Mouse (Mus musculus) thymus, postnatal 25 days (tissue): ENCODE measurements around the gene Foxd3.
"Not testable (repeated sequence)": the region's sequence is repeated elsewhere in the genome, so short reads cannot be mapped to it uniquely, and the experiment has no call there.

Experiments
- DNase-seq: peaks from one replicate; pipeline ENCODE4 v3.0.0; 2022

The Foxd3 gene

DNA sequence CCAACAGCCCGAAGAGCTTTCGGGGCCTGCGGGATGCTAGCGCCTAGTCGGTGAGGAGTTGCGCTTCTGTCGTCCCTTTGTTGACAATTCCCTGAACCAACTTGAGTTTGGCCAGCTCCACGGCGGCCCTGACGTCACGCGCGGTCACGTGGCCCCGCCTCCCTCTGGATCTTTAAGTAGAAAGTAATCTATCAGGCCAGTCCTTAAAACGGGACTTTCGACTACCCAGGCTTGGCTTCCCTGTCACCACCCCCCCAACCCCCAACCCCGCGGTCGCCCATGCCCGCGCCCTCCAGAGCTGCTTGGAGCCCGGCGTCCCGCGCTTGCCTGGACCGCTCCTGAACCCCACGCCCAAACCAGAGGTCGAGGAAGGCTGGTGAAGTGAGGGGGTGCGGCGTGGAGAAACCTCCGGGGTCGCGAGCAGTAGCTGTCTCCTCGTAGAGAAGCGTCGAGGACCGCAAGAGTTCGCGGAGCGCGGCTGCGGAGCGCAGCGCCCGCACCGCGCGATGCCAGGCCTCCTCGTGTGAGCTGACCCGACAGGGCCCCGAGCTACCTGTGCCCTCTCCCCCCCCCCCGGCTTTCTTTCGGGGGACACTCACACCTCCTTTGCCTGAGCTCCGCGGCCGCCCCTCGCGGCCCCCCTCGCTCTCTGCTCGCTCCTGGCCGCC, at the start of gene Foxd3:
Gene Foxd3, plus strand, starts transcription at position 363 of the 668 bp plus-strand sequence.
- no peak for DNase-seq

DNA sequence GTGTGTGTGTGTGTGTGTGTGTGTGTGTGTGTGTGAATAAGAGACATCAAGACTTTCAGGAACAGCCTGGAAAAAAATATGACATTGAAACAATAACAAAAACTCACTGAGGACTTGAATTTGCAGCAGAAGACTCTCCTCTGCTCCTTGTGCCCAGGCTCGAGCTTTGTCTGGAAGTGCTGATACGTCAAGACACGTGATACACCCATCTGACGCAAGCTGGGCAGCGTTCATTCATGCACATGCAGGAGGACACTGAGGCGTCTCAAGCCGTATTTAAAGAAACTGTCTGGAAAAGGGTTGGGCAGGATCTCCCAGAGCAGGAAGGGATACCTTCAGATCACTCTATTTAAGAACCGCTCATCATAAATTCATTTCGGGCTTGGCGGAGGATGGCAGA, 43.9 kb upstream of the Foxd3 start:
- no peak for DNase-seq

DNA sequence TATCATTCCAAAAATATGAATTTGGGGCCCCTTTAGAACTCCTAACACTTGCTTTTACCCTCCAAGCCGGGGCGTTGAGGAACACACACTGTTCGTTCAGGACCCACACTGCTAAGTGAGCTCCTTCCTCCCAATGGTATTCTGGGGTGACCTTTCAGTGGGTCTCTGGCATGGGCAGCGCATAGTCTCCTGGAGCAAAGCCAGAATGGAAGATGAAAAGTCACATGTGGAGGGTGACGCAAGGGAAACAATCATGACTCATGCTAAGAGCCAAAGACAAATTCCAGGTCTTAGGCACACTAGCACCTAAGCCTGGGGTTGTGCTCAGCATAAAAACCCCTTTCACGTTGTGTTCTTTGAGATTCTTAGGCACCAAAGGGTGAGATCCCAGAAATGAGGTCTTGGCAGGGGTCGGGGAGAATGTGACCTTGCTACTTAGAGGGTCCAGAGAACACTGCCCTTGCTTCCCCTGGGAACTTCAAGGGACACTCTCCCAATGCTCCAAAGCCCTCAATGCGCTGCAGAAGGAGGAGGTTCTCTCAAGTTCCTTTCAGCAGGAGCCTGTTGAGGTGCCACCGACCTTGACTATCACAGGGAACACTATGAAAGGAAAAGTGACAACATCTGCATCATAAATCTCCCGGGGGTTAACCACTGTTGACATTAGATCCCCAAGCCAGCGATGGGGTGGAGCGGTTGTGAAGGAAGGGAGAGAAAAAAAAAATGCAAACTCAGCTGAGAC, 43.3 kb upstream of the Foxd3 start:
- DNase-seq = no peak

DNA sequence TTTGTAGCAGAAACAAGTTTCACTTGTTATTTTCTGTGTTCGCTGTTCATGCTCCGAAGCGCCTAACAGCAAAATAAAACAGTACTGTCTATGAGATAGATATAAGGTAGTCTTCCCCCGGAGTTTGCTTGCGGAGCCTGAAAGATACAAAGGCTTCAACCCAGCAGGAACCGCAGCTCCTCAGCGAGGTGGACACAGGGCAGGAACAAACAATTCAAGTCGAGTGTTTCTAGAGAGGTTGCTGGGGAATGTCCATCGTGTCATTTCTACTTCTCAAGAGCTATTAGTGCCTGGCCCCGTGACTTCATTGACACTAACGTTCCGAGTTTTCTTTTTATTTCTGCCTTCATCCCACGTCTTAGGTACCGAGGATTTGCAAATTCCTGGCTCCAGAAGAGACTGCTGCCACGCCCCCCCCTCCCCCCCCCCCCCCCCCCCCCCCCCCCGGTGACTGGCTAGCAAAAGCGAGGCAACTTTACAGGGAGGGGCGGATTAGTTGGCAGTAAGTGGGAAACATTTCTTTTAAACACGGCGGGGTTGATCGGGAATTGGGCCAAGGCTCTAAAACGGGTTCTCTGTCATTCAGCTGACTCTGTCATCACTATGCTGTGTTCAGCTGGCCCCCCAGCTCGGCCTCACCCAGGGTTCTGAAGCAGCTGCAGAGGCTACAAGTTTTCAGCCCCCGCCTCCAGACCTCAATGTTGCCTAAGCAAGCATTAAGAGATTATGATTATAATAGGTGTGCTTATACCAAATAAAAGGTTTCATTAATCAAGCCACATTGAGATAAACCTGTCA, 29.9 kb upstream of the Foxd3 start:
- DNase-seq = no peak

DNA sequence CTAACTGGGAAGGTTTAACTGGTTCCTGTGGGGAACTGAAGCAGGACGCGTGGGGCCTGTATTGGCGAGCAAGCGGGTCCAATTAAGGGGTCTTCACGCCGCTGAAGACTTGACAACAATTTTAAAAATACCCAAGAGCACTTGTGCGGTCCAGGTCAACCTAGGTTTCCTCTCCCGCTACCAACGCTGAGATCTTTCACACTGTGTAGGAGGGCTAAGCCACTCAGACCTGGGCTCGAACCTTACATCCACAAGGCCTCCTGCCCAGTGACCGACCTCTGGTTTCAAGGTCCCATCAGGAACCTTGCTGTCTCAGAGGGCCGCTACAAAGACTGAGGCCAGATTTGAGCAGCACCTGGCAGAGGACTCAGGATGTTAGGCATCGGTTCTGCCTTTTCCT, 29.0 kb upstream of the Foxd3 start:
- DNase-seq = no peak

DNA sequence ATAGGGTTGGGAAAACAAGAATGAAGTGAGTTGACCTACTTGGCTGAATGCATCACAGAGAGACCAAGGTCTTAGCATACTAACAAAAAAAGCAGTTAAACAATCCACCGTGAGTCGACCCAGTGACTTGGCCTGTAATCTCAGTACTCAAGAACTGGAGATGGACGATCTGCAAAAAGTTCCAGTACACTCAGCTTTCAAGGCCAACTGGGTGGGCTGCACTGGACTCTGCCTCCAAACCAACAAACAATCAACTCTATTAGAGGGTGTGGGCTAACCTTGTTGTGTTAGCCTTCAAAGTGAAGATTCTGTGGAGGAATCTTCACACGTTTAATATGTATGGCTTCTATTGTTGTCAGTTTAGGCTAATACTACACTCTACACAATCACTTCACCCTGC, 20.1 kb upstream of the Foxd3 start:
- no peak for DNase-seq

DNA sequence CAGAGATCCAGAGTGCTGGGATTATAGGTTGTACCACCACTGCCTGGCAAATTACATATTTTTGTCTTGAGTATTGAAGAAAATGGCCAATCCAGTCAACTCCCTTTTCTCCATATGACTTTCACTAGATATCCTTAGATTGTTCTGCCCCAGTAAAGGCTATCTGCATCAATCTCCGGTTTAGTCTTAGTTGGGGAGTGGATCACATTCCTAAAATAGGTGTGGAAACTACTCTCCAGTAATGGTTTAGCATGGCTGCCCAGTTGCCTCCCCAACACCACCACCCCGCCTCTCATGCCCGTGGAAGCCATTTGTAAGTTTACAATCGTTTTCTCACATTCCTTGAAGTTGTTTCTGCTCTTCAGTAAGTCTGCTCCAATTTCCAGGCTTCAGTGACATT, 19.4 kb upstream of the Foxd3 start:
- DNase-seq = no peak

DNA sequence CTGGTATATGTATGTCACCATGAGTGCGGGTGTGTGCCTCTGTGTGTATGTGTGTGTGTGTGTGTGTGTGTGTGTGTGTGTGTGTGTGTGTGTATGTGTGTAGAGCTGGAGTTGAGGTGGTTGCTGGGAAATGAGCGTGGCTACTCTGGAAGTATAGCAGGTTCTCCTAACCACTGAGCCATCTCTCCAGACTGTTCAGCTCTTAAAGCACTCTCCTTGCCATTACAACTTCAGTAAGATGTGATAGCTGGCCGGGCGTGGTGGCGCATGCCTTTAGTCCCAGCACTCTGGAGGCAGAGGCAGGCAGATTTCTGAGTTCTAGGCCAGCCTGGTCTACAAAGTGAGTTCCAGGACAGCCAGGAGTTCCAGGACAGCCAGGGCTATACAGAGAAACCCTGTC, 15.5 kb upstream of the Foxd3 start:
- not testable (repeated sequence) for DNase-seq

DNA sequence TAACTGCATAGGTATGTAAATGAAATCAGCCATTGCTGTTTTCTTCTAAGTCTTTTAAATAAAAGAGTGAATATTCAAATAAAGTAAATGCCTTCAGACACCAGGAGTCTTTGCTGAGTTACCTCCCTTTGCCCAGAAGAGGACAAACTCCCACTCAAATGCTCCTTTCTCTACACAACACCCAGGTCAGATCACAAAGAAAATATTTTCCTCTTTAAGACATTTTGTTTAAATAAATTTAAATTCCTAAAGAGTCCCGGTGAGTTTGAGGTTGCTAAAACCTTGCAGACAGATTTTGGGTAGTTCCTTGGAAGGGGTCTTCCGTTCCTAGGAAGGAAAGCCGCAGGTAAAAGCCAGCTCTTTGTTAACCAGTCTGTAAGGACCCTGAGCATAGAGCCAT, 14.2 kb upstream of the Foxd3 start:
- DNase-seq = no peak

DNA sequence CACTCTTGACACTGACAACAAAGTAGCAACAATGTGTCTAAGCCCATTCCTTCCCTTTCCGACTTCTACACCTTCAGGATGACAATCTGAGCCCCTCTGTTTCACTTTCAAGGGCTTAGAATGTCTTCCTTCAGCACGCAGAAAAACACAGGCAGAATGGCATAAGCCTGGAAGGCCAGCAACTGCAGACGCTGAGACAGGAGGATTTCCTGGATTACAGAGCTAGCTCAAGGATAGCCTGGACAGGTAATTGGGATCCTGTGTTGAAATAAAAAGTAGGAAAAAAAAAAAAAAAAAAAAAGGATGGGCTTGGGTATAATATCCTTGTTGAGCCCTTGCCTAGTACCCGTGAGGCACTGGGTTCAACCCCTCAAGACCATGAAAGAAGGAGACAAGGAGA, 10.5 kb upstream of the Foxd3 start:
- DNase-seq = no peak

DNA sequence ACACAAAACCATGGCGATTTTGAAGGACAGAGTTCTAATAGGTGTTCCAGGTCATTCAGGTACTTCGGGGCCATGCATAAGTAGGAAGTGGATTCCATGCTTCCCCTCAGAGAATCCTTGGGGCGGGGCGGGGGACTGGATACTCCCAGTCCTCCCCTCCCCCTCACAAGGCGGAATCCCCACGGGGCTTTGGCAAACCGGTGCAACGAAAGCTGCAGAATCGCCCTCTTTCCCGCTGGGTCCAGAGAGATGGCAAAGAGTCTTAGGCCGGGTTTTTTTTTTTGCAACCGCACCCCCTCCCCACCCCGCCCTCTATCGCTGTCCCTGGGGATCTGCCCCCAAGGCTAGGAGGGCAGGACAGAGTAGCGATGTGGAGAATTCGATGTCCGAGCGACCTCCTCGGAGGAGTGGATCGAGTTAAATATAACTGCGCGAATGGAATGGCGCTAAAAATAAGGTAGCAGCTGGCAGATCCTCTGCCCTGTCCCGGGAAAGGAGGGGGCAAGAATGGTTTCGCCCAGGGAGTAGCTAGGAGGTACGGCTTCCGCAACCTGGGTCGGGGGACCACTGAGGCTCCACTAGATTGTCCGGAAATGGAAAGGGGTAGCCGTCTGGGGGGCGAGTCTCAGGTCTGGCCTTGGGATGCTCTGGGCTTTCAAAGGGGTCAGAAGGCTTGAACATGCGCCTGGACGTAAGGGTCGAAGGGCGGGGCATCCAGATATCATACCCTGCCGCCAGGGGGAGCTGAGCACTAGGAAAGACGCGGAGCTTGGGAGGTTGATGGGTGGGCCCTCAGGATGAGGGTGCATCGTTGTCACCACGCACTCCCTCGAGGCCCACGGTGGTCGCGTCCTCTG, 5.8 kb upstream of the Foxd3 start:
- DNase-seq = no peak

DNA sequence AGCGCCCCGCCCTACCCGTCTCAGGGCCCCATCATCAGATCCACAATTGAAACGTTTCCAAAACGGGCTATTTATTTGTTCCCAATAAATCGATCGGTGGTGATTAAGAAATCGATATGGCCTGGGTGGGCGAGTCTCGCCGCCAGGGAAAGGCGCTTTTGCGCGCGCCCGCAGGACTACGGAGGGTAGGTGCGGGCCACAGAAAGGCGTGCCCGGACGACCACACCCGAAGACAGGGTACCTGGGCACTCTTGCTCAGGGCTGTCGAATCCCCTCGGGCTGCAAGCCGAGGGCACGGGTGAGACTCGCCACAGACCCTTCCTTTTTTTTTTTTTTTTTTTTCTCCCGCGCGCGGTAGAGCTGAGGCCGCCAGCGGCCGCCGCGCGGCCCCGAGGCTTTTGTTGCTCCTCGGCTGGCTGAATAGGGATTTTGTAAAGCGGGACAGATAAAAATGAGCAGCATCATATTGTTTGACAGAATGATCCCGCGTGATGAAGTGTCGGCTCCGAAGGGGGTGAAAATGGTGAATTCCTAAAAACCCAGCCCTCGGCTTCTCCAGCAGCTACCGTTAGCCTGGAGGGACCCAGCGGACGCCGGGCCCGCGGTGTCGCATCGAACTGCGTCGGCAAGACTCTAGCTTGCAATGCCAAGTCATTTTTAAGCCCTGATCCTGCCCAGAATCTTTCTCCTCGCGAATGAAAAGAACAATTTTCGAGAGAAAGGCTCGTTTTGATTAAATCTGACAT, 5.0 kb upstream of the Foxd3 start:
- no peak for DNase-seq

DNA sequence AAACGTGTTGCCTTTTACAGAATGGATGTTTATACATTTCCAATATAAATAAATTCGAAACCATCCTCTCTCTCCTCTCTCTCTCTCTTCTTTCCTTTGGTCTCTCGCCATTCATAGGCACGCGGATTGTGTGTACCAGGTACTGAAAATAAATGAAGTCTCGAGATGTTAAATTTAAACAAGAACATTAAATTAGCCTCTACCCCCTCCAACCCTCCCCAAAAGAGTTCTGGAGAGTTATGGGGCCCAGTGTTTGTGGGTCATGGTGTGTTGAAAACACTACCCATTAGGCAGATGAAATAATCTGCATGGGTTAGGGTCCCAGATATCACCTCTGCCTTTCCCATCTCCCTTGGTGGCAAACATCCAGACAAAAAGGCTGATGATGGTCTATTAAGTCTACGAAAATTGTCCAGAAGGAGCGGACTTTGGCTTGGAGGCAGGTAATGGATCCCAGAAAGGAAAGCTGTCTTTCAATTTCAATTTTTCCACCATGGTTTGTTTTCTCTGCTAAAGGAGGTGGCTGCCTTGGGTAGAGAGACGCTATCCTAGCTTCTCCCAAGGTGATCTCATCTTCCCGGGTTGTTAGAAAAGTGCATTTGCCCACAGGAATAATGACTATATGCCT, 4.2 kb upstream of the Foxd3 start:
- DNase-seq = no peak

DNA sequence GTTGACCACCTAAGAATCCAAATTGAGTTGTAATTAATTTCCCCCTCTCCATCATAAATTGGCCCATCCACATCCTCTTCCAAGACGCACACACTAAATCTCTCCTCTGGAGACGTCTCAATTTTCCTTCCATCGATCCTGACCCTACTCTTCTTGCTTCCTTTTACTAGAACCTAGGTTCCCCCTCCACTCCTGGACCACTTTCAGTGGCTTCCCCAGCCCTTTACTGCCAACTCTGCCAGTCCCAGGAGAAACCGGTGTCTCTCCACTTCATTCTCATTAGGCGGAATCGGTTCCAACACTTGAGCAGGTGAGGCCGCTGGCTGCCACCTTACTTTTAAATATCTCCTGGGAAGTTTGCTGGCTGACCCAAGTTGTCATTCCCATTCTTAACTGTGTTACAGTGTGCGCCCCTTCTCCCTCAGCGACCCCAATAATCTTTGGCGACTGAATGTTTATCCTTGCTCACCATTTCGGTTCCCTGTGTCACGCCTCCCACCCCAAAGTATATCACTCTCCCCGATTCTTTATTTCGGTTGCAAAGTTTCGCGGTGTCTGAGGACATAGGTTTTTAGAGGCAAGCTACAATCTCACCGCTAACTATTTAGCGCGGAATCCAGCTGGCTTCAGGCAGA, 3.4 kb upstream of the Foxd3 start:
- DNase-seq = no peak

DNA sequence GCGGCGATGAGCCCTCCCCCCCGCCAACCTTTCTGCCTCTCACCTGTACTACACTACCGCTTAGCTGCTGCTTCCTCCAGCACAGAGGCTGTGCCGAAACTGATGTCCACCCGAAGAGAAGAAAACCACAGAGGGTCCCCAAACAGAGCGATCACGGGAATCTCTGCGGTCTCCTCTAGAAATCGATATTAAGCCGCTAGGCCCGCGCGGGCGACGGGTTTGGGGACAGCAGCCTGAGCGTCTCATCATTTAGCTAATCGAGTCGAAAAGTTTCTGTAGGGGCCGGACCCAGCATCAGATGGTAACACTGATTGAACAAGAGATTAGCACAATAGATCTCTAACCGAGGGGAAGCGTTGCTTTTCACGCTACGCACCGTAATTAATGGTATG, 2.9 kb upstream of the Foxd3 start:
- DNase-seq = no peak

DNA sequence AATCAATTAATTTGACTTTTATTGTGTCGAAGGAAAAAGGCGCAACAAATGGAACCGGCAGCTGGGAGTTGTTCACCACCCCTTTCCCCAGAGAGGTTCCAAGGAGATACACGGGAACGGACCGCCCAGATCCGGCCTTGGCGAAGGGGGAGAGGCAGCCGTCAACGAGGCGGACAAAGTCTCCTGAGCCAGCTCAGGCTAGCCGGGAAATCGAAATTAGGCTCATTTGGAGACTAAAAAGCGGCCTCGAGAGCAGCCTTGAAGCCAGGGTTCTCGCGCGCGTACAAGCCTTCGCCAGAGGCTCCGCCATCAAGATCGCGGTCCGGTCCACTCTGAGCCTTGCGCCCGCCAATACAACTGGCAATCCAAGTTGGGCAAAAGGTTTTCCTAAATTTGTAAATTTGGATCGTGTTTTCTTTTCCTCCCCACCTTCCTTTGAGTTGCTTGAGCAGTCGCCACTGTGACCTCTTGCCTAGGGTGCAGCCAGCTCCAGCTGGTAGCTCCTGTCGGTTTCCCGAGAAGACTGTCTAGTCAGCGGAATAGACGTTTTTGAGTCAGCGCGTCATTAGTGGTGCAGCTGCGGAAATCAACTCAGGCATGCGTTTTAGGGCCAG, 2.4 kb upstream of the Foxd3 start:
- no peak for DNase-seq

DNA sequence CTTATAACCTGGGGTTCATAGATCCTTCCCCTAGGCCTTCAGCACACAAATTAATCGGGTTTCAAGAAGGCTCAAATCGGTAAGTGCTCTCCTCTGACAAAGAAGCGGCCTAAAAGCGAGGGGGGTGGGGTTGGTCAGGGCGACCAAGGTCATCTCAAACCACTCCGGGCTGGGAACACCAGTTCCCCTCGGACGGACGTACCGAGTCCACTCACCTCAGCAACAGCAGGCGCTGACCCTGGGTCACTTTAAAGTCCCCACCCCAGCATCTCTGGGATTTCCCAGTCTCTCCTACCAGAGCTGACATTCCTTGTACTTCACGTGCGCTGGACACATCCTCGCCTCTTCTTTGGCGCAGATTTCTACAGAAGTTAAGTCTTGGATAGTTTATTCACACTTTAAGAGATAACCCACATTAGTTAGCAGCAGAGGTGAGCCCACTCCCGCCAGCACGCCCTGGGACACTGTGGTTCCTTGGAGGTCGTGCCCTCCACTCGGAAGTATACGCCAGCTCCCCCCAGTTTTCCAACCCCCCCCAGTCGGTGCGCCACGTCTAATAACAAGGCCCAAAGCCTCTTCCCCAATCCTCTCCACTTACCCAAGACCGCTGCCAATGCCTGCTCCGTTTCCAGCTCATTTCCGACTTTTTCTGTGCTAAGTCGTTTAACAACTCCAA, 1.3 kb upstream of the Foxd3 start:
- DNase-seq = no peak

DNA sequence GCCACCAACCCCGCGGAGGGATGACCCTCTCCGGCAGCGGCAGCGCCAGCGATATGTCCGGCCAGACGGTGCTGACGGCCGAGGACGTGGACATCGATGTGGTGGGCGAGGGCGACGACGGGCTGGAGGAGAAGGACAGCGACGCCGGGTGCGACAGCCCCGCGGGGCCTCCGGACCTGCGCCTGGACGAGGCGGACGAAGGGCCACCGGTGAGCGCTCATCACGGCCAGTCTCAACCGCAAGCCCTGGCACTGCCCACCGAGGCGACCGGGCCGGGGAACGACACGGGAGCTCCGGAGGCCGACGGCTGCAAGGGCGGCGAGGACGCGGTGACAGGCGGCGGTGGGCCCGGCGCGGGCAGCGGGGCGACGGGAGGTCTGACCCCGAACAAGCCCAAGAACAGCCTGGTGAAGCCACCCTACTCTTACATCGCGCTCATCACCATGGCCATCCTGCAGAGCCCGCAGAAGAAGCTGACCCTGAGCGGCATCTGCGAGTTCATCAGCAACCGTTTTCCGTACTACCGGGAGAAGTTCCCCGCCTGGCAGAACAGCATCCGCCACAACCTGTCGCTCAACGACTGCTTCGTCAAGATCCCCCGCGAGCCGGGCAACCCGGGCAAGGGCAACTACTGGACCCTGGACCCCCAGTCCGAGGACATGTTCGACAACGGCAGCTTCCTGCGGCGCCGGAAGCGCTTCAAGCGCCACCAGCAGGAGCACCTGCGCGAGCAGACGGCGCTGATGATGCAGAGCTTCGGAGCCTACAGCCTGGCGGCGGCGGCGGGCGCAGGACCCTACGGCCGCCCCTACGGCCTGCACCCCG, 718 bp downstream of the Foxd3 start:
- DNase-seq = no peak

DNA sequence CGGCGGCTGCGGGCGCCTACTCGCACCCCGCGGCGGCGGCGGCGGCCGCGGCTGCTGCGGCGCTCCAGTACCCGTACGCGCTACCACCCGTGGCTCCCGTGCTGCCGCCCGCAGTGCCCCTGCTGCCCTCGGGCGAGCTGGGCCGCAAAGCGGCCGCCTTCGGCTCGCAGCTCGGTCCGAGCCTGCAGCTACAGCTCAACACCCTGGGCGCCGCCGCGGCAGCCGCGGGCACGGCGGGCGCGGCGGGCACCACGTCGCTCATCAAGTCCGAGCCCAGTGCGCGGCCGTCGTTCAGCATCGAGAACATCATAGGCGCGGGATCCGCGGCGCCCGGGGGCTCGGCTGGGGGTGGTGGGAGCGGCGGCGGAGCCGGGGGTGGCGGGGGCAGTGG, 1.3 kb downstream of the Foxd3 start:
- no peak for DNase-seq
